Mouse (Mus musculus): Measurements from ENCODE around the gene Gps2.
A peak's percentile ranks its signal among the peaks of the same experiment; 100 is the strongest.

Gene Gps2

GRCm38 (mm10) chr11:69913554-69914371 is at the start of gene Gps2:
Gene Gps2, plus strand, starts transcription at chr11:69913888.
- peak; percentile 93 for DNase-seq

DNA sequence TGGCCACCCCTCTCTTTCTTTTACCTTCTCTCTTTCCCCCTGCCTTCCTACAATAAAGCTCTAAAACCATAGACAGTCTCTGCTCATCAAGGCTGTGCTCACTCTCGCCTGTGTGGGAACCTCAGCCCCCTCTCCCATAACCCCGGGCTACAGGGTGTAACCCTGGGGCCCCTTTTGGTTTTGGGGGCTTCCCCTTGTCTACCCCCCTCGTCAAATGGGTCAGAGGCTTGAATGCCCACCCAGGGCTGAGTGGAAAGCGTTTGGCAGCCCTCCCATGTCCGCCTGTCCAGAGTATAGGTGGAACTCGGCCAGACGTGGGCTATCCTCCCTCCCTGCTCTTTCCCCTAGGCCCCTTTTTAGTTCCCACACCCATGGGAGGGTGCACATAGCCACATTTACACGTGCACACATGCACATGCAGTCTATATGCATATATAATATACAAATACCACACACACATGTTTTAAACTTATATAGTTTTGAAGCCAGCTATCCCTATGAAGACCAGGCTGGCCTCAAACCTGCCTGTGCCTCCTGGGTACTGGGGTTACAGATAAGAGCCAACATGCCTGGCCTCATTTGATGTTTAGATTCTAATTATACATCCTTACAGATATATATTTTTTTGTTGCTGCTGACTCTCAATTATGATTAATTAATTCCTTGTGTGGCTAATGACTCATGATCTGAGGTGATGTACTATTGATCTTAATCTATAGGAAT is 49.4 kb upstream of the Gps2 start:
- no peak for DNase-seq

DNA sequence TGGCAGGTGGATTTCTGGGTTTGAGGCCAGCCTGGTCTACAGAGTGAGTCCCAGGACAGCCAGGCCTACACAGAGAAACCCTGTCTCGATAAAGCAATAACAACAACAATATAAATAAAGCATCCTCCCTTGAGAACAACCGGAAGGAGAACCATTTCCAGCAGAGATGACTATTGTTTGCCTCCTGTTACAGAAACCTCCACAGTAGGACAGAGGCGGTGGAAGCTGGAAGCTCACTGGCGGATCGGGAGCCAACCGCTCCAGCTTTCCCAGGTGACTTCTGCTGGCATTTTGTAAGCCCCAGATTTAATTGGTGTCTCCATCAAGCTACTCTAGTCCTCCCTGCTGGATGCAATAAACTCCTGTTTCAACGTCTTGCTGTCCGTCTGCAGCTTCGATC is 48.1 kb upstream of the Gps2 start:
- no peak for DNase-seq

GRCm38 (mm10) chr11:69867335-69867734 is 46.4 kb upstream of the Gps2 start:
- no peak for DNase-seq

DNA sequence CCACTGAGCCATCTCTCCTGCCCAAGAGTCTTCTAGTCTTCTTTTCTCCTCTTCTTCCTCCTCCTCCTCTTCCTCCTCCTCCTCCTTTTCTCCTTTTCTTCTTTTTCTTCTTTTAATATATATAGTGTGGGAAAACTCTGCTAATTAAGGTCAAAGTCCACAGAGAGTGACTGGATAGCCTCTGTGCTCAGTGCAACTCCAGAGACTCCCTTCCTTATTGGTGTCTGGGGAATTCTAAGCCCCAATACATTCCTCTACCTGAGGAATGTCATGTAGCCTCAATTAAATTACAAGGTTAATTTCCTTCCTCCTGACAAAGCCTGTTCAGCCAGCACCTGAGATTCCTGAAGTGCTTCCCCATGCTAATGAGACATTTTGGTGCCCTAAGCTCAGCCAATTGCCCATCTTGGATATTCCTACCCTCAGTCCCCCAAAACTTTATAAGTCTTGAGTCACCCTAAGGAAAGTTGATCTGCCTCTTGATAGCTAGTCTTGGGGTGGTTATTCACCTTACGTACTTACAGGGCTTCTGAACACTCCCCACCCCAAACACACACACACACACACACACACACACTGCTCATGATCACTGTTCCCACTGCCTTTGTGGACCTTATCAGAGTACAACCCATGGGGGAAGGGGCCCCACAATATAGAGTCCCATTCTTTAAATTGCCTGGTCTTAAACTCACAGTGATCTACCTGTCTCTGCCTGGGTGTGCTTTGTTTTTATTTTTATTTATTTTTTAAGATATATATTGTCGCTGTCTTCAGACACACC is 43.2 kb upstream of the Gps2 start:
- DNase-seq: no peak

GRCm38 (mm10) chr11:69871822-69872221 is 41.9 kb upstream of the Gps2 start:
- DNase-seq: no peak

DNA sequence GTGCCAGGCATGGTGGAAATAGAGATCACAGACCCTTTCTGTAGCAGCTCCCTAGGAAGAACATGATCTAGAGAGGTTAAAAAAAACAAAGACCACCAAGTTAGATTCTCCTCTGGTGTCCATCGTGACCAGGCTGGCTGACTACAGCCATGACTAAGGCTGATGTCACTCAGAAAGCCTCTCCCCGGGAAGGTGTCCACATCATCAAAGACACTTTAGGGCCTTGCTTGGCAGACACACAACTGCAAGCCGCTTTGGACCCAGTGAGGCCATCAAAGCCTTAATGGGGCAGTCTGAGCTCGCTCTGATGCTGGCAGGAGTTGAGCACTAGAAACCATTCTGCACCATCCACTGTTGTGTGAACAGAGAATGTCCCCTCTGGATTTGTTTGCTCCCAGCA is 41.2 kb upstream of the Gps2 start:
- DNase-seq: no peak

DNA sequence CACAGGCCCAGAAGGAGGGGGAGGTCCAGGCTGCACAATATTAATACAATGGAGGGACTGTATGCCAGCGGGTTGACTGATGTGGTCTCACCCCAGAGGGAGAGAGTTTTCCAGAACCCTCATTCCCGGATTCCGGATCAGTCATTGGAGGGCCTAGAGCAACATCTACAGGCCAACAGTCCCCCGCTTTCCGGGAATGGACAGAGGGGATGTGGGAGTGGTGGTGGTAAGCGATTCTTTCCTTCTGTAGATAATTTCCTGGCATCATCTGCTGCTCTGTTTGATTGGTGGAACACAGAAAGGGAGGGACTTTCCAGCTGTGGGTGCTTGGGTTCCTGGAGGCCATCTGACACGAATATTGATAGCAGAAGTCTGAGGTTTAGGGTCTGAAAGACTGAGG is 37.5 kb upstream of the Gps2 start:
- no peak for DNase-seq

DNA sequence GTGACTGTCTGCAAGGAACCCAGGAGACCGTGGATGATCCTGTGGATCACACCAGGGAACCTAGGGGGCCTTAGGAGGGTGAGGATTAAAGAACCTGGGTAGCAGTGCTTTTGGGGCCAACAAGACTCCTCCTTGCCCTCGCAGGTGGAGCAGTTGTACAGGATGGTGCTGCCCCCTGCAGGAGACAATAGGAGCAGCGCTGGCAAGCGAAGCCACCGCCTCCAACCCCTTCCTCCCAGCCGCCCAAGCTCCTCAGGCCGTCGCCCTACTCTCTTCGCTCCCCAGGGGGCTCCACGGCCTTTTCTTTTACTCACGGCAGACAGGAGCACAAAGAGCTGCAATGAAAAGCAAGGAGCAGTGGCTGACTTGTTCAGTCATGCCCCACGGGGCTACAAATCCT is 36.8 kb upstream of the Gps2 start:
- DNase-seq: peak; percentile 83

DNA sequence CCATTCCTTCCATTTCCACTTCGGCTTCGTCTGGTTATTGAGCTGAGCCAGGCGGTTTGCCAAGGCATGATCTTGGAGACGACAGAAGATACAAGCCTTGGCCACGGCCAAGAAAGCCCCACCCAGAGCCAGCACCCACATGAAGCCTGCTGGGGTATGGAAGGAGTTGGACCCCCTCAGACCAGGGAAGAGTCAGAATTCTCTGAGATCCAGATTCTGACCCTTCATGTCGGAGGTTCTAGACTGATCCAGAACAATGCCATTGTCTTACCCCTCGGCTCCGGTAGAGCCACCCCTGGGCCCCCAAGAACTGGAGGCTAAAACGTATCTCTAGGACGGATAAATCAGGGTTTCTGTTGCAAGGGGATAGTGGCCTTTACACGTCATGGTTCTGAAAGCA is 35.8 kb upstream of the Gps2 start, which contains the start of gene Tmem95:
TSS of gene Tmem95 (minus strand) at position 141 of the 400 bp plus-strand sequence.
- DNase-seq: no peak

- no peak for DNase-seq
Measured at GRCm38 (mm10) chr11:69878399-69878798, 35.3 kb upstream of the Gps2 start.

DNA sequence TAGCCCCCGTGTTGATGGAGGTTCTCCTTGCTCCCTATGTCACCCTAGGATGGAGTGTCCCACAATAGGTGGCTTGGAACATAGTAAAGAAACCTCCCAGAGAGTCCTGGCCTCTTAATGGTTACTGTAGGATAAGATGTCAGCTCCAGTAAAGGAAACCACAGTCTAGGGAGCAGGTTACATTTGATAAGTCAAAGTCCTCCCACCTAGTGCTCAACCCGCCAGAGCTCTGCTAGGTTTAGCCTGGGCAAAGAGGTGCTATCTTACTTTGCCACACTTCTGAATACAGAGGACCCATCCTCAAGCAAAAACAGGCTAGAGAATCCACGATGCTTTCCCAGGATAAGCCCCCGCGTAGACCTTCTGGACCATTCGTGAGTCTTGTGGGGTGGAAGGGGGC is 34.7 kb upstream of the Gps2 start:
- no peak for DNase-seq

DNA sequence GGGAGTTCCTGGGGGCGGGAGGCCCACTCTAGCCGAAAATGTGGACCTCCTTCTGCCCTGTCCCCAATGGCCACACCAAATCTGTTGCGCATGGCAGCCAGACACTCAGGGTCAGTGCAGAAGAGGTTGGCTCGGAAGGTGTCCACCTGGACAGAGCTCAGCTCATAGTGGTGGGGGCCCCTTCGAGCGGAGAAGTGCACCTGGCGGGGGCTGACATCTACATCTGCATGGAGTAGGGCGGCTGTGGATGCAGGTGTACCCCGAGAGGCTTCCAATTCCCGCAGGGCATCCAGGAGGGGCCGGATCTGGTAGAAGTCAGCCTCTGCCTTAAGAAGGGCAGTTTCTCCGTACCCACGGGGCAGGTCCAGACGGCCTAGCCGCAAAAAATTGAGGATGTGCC is 34.0 kb upstream of the Gps2 start:
- DNase-seq: no peak

DNA sequence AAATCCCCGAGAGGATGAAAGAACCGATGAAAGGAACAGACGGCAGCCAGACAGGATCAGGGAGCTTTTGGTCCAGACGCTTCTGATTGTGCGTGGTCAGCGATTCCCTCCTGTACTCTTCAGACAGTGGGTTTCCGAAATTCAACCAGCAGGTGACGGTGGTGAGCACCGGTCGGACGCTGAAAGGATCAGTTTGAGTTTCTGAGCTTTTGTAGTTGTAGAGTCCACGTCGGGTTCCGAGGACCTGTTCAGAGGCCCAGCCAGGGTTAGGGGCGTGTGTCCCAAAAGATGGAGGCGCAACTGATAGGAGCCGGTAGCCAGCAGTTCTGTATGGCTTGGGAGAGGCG is 33.2 kb upstream of the Gps2 start:
- peak; percentile 57 for DNase-seq

- DNase-seq: peak; percentile 82
Measured at GRCm38 (mm10) chr11:69880853-69881603, 32.7 kb upstream of the Gps2 start, which contains the start of gene Kctd11. Gene Kctd11, minus strand, starts transcription at chr11:69881406.

- DNase-seq: peak; percentile 31
Measured at GRCm38 (mm10) chr11:69881787-69882670, 31.7 kb upstream of the Gps2 start.

DNA sequence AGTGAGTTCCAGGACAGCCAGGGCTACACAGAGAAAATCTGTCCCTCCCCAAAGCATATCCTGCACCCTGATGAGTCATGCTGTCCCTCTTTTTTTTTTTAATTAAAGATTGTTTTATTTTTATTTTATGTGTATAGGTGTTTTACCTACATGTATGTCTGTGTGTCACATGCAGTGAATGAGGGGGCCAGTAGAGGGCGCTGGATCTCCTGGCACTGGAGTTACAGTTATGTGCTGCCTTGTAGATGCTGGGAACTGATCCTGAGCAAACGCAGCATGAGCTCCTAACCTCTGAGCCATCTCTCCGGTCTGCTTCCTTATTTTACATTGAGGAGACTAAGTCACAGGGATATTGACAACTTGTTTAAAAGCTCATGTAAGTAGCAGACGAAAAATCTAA is 30.6 kb upstream of the Gps2 start:
- DNase-seq: peak; percentile 39

- DNase-seq: peak; percentile 22
Measured at GRCm38 (mm10) chr11:69883527-69884151, 30.0 kb upstream of the Gps2 start.

DNA sequence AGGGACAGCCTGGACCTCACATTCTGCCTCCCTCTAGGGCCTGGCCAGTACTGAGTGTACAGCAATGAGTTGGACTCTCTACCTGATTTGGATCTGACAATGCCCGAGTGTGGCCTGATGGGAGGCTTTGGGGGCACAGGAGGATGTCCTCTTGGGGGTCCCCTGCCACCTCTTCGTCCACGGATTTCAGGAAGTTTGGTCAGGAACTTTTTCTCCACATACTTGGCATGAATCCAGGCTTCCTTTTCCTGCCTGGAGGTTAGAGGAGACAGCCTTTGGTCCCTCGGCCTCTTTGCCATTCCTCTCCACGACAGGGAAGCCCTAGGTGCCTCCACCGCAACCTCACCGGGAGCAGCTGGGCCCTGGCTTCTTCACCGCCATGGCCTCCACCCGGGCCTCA is 29.4 kb upstream of the Gps2 start:
- DNase-seq: no peak

DNA sequence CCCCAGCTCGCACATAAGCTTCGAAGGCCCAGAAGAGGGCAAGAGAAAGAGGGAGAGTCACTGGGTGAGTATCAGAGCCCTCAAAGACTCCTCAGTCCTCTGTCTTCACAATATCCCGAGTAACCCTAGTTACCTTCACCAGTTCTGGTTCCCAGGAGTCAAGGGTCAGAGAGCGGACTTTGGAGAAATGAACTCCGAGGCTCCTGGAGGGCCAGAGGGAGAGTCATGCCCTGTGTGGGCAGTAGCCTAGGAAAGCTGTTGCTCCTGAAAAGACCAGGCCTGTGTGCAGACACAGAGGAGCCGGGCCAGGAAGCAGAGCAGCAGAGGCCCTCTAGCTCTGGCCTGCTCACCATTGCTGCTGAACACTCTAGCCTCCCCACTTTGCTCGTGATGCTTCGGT is 29.0 kb upstream of the Gps2 start:
- DNase-seq: no peak
